Mouse (Mus musculus): ENCODE measurements at regions not wholly inside any gene's neighbourhood (a gene's known extent, or its start where the extent isn't known, plus 50 kb on each side); places are given as distances from the start of the nearest gene placed in this dataset.

DNA sequence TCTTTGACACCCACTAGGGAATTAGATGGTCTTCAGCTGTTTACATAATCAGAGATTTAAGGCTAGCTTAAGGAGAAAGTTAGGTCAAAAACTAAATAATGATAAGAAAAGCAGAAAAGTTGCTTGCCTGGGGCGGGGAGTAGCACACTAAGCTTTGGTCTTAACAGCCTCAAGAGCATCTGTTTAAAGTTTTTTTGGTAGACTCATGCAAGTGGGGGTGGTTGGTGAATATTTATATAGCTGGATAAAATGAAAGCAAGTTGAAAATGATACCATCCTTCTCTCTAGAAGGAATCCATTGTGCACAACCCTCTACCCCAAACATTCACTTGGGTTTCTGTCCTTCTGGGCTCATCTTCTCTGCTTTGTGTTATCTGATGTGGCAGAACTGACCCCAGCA, 85.3 kb upstream of the Lifr start:
- DNase-seq (ENCODE audit: low spot score) (no peak), ATAC-seq (ENCODE audit: insufficient read depth, low read depth) (no peak)
- 84% methylated on average over 1 of the region's 1 CpGs for WGBS
- no peak overlapping the region for H3K27ac ChIP-seq (ENCODE audit: low read depth)
- H3K4me2 ChIP-seq (ENCODE audit: low read depth, low read length), result no peak overlapping the region
- H3K4me1 ChIP-seq (ENCODE audit: control insufficient read depth, insufficient read depth), result no peaks in the 10 kb centered on the region
- no peaks in the 10 kb centered on the region for H3K9me3 ChIP-seq (replicated peaks; ENCODE audit: control insufficient read depth, low read length)
- H3K36me3 ChIP-seq (replicated peaks; ENCODE audit: control insufficient read depth, insufficient read depth, low read length), result no peaks in the 10 kb centered on the region
- no peaks in the 10 kb centered on the region for H3K27me3 ChIP-seq (ENCODE audit: control insufficient read depth, insufficient read depth, low read length)
- no peak overlapping the region for H3K9ac ChIP-seq (replicated peaks; ENCODE audit: low read depth, low read length)
- no peak overlapping the region for H3K4me3 ChIP-seq (ENCODE audit: low read depth, low read length)
- TF ChIP-seq EP300 (IDR thresholded peaks at IDR 0.05; ENCODE audit: low read depth) (no peak), CTCF (IDR thresholded peaks at IDR 0.05; ENCODE audit: low read depth) (no peak)

DNA sequence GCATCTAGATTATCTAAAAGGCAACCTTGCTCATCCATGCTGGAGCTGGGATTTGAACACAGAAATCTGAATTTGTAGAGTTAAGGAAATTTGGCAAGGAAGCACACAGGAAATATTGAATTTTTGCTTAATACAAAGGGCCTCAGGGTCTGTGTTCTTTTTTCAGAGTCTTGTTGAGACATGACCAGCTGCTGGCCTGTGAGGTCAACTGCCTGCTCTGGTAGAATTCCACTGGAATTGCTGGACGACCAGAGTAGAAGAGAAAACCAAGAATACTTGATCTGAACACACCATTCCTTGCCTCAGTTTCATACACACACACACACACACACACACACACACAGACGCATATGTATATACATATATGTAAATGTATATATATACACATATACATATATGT, 84.1 kb upstream of the Lifr start:
- H3K4me3 ChIP-seq (ENCODE audit: low read depth, low read length), result no peak overlapping the region
- H3K4me1 ChIP-seq (ENCODE audit: control insufficient read depth, insufficient read depth), result 0 out of 2 replicates have a peak, but pooled peaks cover 1% of the 10 kb centered on the region
- H3K9ac ChIP-seq (replicated peaks; ENCODE audit: low read depth, low read length), result no peak overlapping the region
- TF ChIP-seq CTCF (IDR thresholded peaks at IDR 0.05; ENCODE audit: low read depth) (no peak), EP300 (IDR thresholded peaks at IDR 0.05; ENCODE audit: low read depth) (no peak)
- no peak overlapping the region for H3K4me2 ChIP-seq (ENCODE audit: low read depth, low read length)
- no peaks in the 10 kb centered on the region for H3K9me3 ChIP-seq (replicated peaks; ENCODE audit: control insufficient read depth, low read length)
- no peak for DNase-seq (ENCODE audit: low spot score)
- WGBS, result 74% methylated on average over 2 of the region's 2 CpGs
- H3K36me3 ChIP-seq (replicated peaks; ENCODE audit: control insufficient read depth, insufficient read depth, low read length), result no peaks in the 10 kb centered on the region
- H3K27me3 ChIP-seq (ENCODE audit: control insufficient read depth, insufficient read depth, low read length), result no peaks in the 10 kb centered on the region
- no peak overlapping the region for H3K27ac ChIP-seq (ENCODE audit: low read depth)
- no peak for ATAC-seq (ENCODE audit: insufficient read depth, low read depth)

DNA sequence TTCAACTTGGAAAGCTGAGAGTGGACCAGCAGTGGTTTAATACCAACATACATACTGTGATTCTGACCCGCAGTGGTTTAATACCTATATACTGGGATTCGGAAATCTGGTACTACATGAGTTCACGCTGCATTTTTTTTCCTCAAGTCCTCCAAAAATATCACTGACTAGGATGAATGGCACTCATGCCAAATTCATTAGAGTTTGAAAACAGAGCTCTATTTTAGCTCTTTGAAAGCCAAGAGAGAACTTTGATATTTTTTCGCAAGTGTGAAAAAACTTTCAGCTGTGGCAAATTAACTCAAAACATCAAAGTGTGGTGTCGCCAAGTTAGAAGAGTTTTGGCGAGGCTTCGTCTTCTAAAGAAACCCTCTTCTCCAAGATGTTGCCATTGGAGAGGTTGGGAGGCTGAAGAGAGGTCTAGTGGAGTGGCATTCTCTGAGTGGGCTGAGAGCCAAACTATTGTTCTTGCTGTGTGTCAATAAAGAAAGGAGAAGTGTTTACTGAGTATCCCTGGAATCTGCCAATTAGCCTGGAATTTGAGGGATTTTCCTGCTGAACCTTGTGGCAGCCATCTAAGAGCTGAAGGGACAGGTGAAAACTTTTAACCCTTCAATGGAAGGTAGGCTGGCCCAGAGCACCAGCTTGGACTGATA, 81.6 kb upstream of the Lifr start:
- Histone ChIP-seq H3K4me1 (ENCODE audit: control insufficient read depth, insufficient read depth) (0 out of 2 replicates have a peak, but pooled peaks cover 4% of the 10 kb centered on the region), H3K4me3 (ENCODE audit: low read depth, low read length) (no peak overlapping the region), H3K9ac (replicated peaks; ENCODE audit: low read depth, low read length) (no peak overlapping the region), H3K9me3 (replicated peaks; ENCODE audit: control insufficient read depth, low read length) (no peaks in the 10 kb centered on the region), H3K27ac (ENCODE audit: low read depth) (no peak overlapping the region), H3K4me2 (ENCODE audit: low read depth, low read length) (no peak overlapping the region), H3K27me3 (ENCODE audit: control insufficient read depth, insufficient read depth, low read length) (no peaks in the 10 kb centered on the region), H3K36me3 (replicated peaks; ENCODE audit: control insufficient read depth, insufficient read depth, low read length) (no peaks in the 10 kb centered on the region)
- DNase-seq (ENCODE audit: low spot score) (no peak), ATAC-seq (ENCODE audit: insufficient read depth, low read depth) (no peak)
- TF ChIP-seq EP300 (IDR thresholded peaks at IDR 0.05; ENCODE audit: low read depth) (no peak), CTCF (IDR thresholded peaks at IDR 0.05; ENCODE audit: low read depth) (no peak)
- WGBS, result 75% methylated on average over 7 of the region's 7 CpGs

DNA sequence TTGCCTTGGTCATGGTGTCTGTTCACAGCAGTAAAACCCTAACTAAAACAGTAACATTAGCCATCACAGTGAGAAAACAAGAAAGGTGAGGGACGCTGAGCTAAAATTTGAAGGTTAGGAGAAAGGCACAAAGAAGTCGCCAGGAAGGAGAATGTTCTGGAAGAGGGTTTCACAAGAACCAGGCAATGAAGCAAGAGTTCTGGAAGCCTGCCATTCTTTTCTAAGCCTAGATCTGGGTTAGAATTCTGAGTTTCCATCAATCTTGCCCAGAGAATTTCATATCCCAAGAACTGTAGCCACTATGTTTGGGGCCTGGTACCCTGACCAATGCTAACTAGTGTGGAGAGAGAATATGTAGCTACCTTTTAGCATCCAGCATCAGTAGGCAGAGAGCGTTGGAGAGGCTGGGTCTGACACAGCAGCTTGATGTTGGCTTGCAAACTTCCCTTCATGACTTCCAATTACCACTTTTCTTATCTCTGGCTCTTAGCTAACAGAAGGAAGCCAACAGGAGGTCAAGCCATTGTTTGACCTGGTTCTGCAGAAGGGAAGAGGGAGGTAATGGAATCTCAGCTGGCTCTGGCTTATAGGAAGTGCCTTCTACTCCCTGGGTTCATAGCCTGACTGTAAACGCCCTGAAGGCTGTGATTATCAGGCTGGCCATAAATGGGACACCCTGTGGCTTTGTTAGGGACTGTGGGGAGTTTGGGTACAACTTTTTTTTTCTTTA, 79.3 kb upstream of the Lifr start:
- peak; percentile 33; the same call in 1 of the 2 replicates for ATAC-seq (ENCODE audit: insufficient read depth, low read depth)
- H3K27me3 ChIP-seq (ENCODE audit: control insufficient read depth, insufficient read depth, low read length), result no peaks in the 10 kb centered on the region
- TF ChIP-seq CTCF (IDR thresholded peaks at IDR 0.05; ENCODE audit: low read depth) (no peak), EP300 (IDR thresholded peaks at IDR 0.05; ENCODE audit: low read depth) (no peak)
- DNase-seq (ENCODE audit: low spot score), result no peak
- H3K27ac ChIP-seq (ENCODE audit: low read depth), result no peak overlapping the region
- no peaks in the 10 kb centered on the region for H3K36me3 ChIP-seq (replicated peaks; ENCODE audit: control insufficient read depth, insufficient read depth, low read length)
- 57% methylated on average over 4 of the region's 4 CpGs for WGBS
- H3K4me3 ChIP-seq (ENCODE audit: low read depth, low read length), result no peak overlapping the region
- H3K4me1 ChIP-seq (ENCODE audit: control insufficient read depth, insufficient read depth), result peaks cover 21% of the 10 kb centered on the region
- no peak overlapping the region for H3K9ac ChIP-seq (replicated peaks; ENCODE audit: low read depth, low read length)
- H3K4me2 ChIP-seq (ENCODE audit: low read depth, low read length), result no peak overlapping the region
- no peaks in the 10 kb centered on the region for H3K9me3 ChIP-seq (replicated peaks; ENCODE audit: control insufficient read depth, low read length)

DNA sequence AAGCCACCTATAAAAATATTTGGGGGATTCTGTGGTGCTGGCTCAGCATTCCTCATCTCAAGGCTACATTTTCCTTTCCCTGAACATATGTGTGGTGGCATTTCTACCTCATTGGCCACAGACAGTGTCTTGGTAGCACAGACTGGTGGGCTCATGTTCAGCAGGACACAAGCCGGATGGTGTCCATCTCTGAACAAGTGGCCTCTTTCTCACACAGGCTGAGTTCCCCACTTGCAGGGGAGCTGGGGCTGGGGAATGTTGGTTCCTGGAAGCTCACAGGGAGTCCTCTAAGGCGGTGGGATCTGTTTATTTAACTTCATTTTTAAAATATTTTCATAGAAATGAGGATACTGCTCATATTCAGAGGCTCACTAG, 78.7 kb upstream of the Lifr start:
- Histone ChIP-seq H3K4me3 (ENCODE audit: low read depth, low read length) (no peak overlapping the region), H3K4me1 (ENCODE audit: control insufficient read depth, insufficient read depth) (peaks cover 26% of the 10 kb centered on the region), H3K27ac (ENCODE audit: low read depth) (no peak overlapping the region), H3K9ac (replicated peaks; ENCODE audit: low read depth, low read length) (no peak overlapping the region), H3K9me3 (replicated peaks; ENCODE audit: control insufficient read depth, low read length) (no peaks in the 10 kb centered on the region), H3K36me3 (replicated peaks; ENCODE audit: control insufficient read depth, insufficient read depth, low read length) (no peaks in the 10 kb centered on the region), H3K4me2 (ENCODE audit: low read depth, low read length) (no peak overlapping the region), H3K27me3 (ENCODE audit: control insufficient read depth, insufficient read depth, low read length) (no peaks in the 10 kb centered on the region)
- 83% methylated on average over 2 of the region's 2 CpGs for WGBS
- TF ChIP-seq EP300 (IDR thresholded peaks at IDR 0.05; ENCODE audit: low read depth), result no peak
- no peak for TF ChIP-seq CTCF (IDR thresholded peaks at IDR 0.05; ENCODE audit: low read depth)
- DNase-seq (ENCODE audit: low spot score), result no peak
- no peak for ATAC-seq (ENCODE audit: insufficient read depth, low read depth)

Measured in heart, postnatal 0 days (tissue).